Mouse (Mus musculus): Measurements from ENCODE around the gene Rnf7. TPM values are rescaled to one million over a fixed set of nuclear protein-coding genes. Genes with fewer than 3 reads are reported as not detected.
A peak's percentile ranks its signal among the peaks of the same experiment; 100 is the strongest.

Gene Rnf7
- polyA plus RNA-seq, 1 experiment, result 321 TPM

GRCm38 (mm10) chr9:96431081-96431480 is 47.4 kb downstream of the Rnf7 start:
- Histone ChIP-seq H3K27ac (ENCODE audit: control insufficient read depth, insufficient read depth, low read depth, low read length) (no peak overlapping the region), H3K27me3 (ENCODE audit: control insufficient read depth, insufficient read depth, low read length) (no peaks in the 10 kb centered on the region), H3K4me1 (ENCODE audit: control insufficient read depth, insufficient read depth, low read length) (no peaks in the 10 kb centered on the region), H3K4me3 (ENCODE audit: control insufficient read depth, low read depth, low read length) (no peak overlapping the region), H3K36me3 (ENCODE audit: control insufficient read depth, insufficient read depth, low read length) (no peaks in the 10 kb centered on the region)
- no peak for TF ChIP-seq CTCF (IDR thresholded peaks at IDR 0.05; ENCODE audit: control insufficient read depth, insufficient read depth, insufficient replicate concordance, low read depth, low read length)
- no peak for TF ChIP-seq POLR2A (IDR thresholded peaks at IDR 0.05; ENCODE audit: control insufficient read depth, low read depth, low read length)

GRCm38 (mm10) chr9:96428336-96429046 is 50.0 kb downstream of the Rnf7 start:
- Histone ChIP-seq H3K4me3 (ENCODE audit: control insufficient read depth, low read depth, low read length) (no peak overlapping the region), H3K36me3 (ENCODE audit: control insufficient read depth, insufficient read depth, low read length) (no peaks in the 10 kb centered on the region), H3K27ac (ENCODE audit: control insufficient read depth, insufficient read depth, low read depth, low read length) (no peak overlapping the region), H3K27me3 (ENCODE audit: control insufficient read depth, insufficient read depth, low read length) (no peaks in the 10 kb centered on the region), H3K4me1 (ENCODE audit: control insufficient read depth, insufficient read depth, low read length) (no peaks in the 10 kb centered on the region)
- TF ChIP-seq CTCF (IDR thresholded peaks at IDR 0.05; ENCODE audit: control insufficient read depth, insufficient read depth, insufficient replicate concordance, low read depth, low read length) (no peak), POLR2A (IDR thresholded peaks at IDR 0.05; ENCODE audit: control insufficient read depth, low read depth, low read length) (no peak)

GRCm38 (mm10) chr9:96424027-96424426 is 54.4 kb downstream of the Rnf7 start:
- Histone ChIP-seq H3K36me3 (ENCODE audit: control insufficient read depth, insufficient read depth, low read length) (no peaks in the 10 kb centered on the region), H3K4me1 (ENCODE audit: control insufficient read depth, insufficient read depth, low read length) (0 out of 2 replicates have a peak, but pooled peaks cover 2% of the 10 kb centered on the region), H3K27ac (ENCODE audit: control insufficient read depth, insufficient read depth, low read depth, low read length) (no peak overlapping the region), H3K27me3 (ENCODE audit: control insufficient read depth, insufficient read depth, low read length) (no peaks in the 10 kb centered on the region), H3K4me3 (ENCODE audit: control insufficient read depth, low read depth, low read length) (no peak overlapping the region)
- TF ChIP-seq CTCF (IDR thresholded peaks at IDR 0.05; ENCODE audit: control insufficient read depth, insufficient read depth, insufficient replicate concordance, low read depth, low read length), result peak; percentile 12; the same call in 1 of the 2 replicates
- TF ChIP-seq POLR2A (IDR thresholded peaks at IDR 0.05; ENCODE audit: control insufficient read depth, low read depth, low read length), result no peak

Other genes with a start within 250 kb of the Rnf7 start
- gene Atp1b3, start 114.2 kb downstream of the Rnf7 start, polyA plus RNA-seq (2012; rRNA removed), result 289 and 306 TPM in 2 replicates
- gene Gm28729, start 46.6 kb upstream of the Rnf7 start, polyA plus RNA-seq (2012; rRNA removed), result 8.7 and 9.3 TPM in 2 replicates
- 1.8 TPM in 2 replicates for gene Rasa2, start 152.9 kb upstream of the Rnf7 start, polyA plus RNA-seq (2012; rRNA removed)